Comparison of ENCODE assay signal across 11 mouse cellular contexts in the genomic region with DNA sequence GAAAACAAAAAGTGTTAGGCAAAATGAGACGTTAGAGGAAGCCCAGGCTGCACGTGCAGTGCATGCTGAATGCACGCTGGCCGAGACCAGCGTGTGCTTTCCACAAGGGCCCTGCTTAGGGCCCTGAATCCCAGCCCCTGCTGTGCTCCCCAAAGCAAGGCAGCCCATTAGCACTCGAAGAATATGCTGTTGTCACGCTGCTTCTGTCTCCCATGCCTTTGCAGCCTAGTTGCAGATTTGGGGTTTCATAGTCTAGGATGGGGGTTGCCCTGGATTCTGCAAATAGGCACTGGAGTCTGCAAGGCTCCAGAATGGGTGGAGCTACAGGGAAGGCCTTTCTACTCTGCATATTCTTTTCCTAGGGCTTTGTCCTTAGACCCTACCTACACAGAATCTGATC.
A peak's percentile ranks its signal among the peaks of the same experiment; 100 is the strongest.
DNase-seq lines count a peak whose midpoint lies in the region; ATAC-seq lines count a peak whose summit lies in the region.
"Had no signal": no experiment of that assay in that cellular context is flagged by ENCODE, and none has a peak within 500 bp of the region (broad histone marks: within the 10 kb centered on the region; RNA-seq: fewer than 3 reads in every experiment).

No protein-coding gene starts in this region.

- H3K4me3 ChIP-seq in forebrain, embryonic 14.5 days (ENCODE audit: low read depth, low read length), result no peak overlapping the region
- no peak overlapping the region for H3K4me3 ChIP-seq in hindbrain, embryonic 10.5 days
- H3K4me3 ChIP-seq: left cerebral cortex, adult 2 months had no signal

- H3K4me1 ChIP-seq in forebrain, embryonic 14.5 days (ENCODE audit: control insufficient read depth, insufficient read depth, low read length), result peaks cover 11% of the 10 kb centered on the region
- peaks cover 14% of the 10 kb centered on the region for H3K4me1 ChIP-seq in hindbrain, embryonic 10.5 days (replicated peaks)

- peak; percentile 97 for ATAC-seq in forebrain, embryonic 14.5 days

- H3K27me3 ChIP-seq in forebrain, embryonic 14.5 days (replicated peaks; ENCODE audit: control insufficient read depth, insufficient read depth, low read length), result no peaks in the 10 kb centered on the region
- H3K27me3 ChIP-seq in hindbrain, embryonic 10.5 days (ENCODE audit: insufficient read depth, poor library complexity, severe bottlenecking), result no peaks in the 10 kb centered on the region

- H3K36me3 ChIP-seq in forebrain, embryonic 14.5 days (ENCODE audit: control insufficient read depth, insufficient read depth, low read length), result no peaks in the 10 kb centered on the region
- H3K36me3 ChIP-seq in hindbrain, embryonic 10.5 days, result no peaks in the 10 kb centered on the region

- intact Hi-C loops in left cerebral cortex, postnatal 14 days (cut with DNase I), result no loop called here
- intact Hi-C loops in heart, postnatal 14 days (cut with DNase I), result no loop called here
- intact Hi-C loops in gastrocnemius, postnatal 36 days (cut with DNase I), result no loop called here

- no peak overlapping the region for H3K4me2 ChIP-seq in forebrain, embryonic 14.5 days (ENCODE audit: low read length)

- no peaks in the 10 kb centered on the region for H3K9me3 ChIP-seq in forebrain, embryonic 14.5 days (replicated peaks; ENCODE audit: control insufficient read depth, low read length)
- H3K9me3 ChIP-seq in hindbrain, embryonic 10.5 days, result no peaks in the 10 kb centered on the region

- WGBS in forebrain, embryonic 14.5 days, result 6% methylated on average over 7 of the region's 7 CpGs
- WGBS in hindbrain, embryonic 10.5 days, result 26% methylated on average over 7 of the region's 7 CpGs

- peak overlapping the region; percentile 61; the same call in 1 of the 2 replicates for H3K27ac ChIP-seq in forebrain, embryonic 14.5 days (ENCODE audit: low read depth, low read length)
- peak overlapping the region; percentile 59; the same call in 1 of the 2 replicates for H3K27ac ChIP-seq in hindbrain, embryonic 10.5 days
- H3K27ac ChIP-seq: left cerebral cortex, adult 2 months had no signal

- H3K9ac ChIP-seq in forebrain, embryonic 14.5 days (ENCODE audit: low read length), result no peak overlapping the region

- peak; percentile 86 for DNase-seq in forebrain, embryonic 14.5 days (ENCODE audit: low spot score)
- DNase-seq in hindbrain, embryonic 10.5 days (ENCODE audit: low spot score), result peak; percentile 5
- peak; percentile 25 to 36 for DNase-seq in left cerebral cortex, postnatal 14 days (ENCODE audit: low spot score in 2 of 2)
- DNase-seq in retina, embryonic 14.5 days (ENCODE audit: low spot score), result peak; percentile 3
- no peak for DNase-seq in heart, postnatal 14 days
- DNase-seq in ovary, adult 18-20 months (ENCODE audit: low spot score), result no peak
- no peak for DNase-seq in cerebellum, adult 11-12 months
- DNase-seq in gastrocnemius, postnatal 36 days, result no peak
- DNase-seq: adrenal gland, postnatal 10 days; gastrocnemius, postnatal 14 days had no signal

Comparison
In these comparisons a context has a peak if more than half of its experiments do, and no peak if none do; other contexts are left out.
1. DNase-seq: peak in forebrain, embryonic 14.5 days (single experiment), hindbrain, embryonic 10.5 days (single experiment), left cerebral cortex, postnatal 14 days (2 of 2) and retina, embryonic 14.5 days (single experiment); none in heart, postnatal 14 days (0 of 2), ovary, adult 18-20 months (single experiment), cerebellum, adult 11-12 months (single experiment) and gastrocnemius, postnatal 36 days (0 of 2).